Mouse (Mus musculus) retina, embryonic 14.5 days (tissue): Measurements from ENCODE around the gene Cpm.

Experiments
- DNase-seq: peaks from one replicate; pipeline ENCODE4 v3.0.0-alpha.2; 2015; ENCODE audit warnings: low spot score

Gene Cpm

GRCm38 (mm10) chr10:117649292-117650041 is 20.2 kb downstream of the Cpm start:
- no peak for DNase-seq

- no peak for DNase-seq
These were observed 20.8 kb downstream of the Cpm start for GRCm38 (mm10) chr10:117650042-117650655.

GRCm38 (mm10) chr10:117650725-117651124 is 21.4 kb downstream of the Cpm start:
- DNase-seq = no peak

- DNase-seq = no peak
These were observed 22.5 kb downstream of the Cpm start for GRCm38 (mm10) chr10:117651587-117652377.

- no peak for DNase-seq
These were observed 23.1 kb downstream of the Cpm start for GRCm38 (mm10) chr10:117652378-117652774.

GRCm38 (mm10) chr10:117652930-117653778 is 23.9 kb downstream of the Cpm start:
- DNase-seq = no peak

GRCm38 (mm10) chr10:117653779-117654173 is 24.5 kb downstream of the Cpm start:
- DNase-seq = no peak

GRCm38 (mm10) chr10:117654576-117655123 is 25.4 kb downstream of the Cpm start:
- DNase-seq = no peak

GRCm38 (mm10) chr10:117655460-117655859 is 26.2 kb downstream of the Cpm start:
- no peak for DNase-seq

GRCm38 (mm10) chr10:117655908-117656661 is 26.8 kb downstream of the Cpm start:
- no peak for DNase-seq

GRCm38 (mm10) chr10:117656662-117656962 is 27.3 kb downstream of the Cpm start:
- no peak for DNase-seq

- DNase-seq = no peak
These were observed 27.8 kb downstream of the Cpm start for GRCm38 (mm10) chr10:117656985-117657658.

GRCm38 (mm10) chr10:117657659-117658306 is 28.5 kb downstream of the Cpm start:
- no peak for DNase-seq

GRCm38 (mm10) chr10:117658522-117659429 is 29.5 kb downstream of the Cpm start:
- DNase-seq = no peak

GRCm38 (mm10) chr10:117659430-117659813 is 30.1 kb downstream of the Cpm start:
- no peak for DNase-seq

GRCm38 (mm10) chr10:117659819-117660218 is 30.5 kb downstream of the Cpm start:
- DNase-seq = no peak

GRCm38 (mm10) chr10:117662316-117663055 is 33.2 kb downstream of the Cpm start:
- no peak for DNase-seq
